Mouse (Mus musculus) stomach, embryonic 15.5 days (tissue): Measurements from ENCODE around the gene Iqgap1. TPM values are rescaled to one million over a fixed set of nuclear protein-coding genes. Genes with fewer than 3 reads are reported as not detected.

Source experiments
- ATAC-seq: fragments of 200-750 bp; cut with Nextera tagmentation; 2 replicates; pipeline ENCODE4 v1.8.0; 2017; ENCODE audit warnings: low read depth, moderate number of reproducible peaks, moderate TSS enrichment; ENCODE audit not compliant: insufficient read depth, low FRiP score
- H3K27ac ChIP-seq: fragments of 300-500 bp; sonication (generic); 2 replicates; pipeline ENCODE4 v1.5.1; 2015; ENCODE audit warnings: mild to moderate bottlenecking, inconsistent platforms
- H3K27me3 ChIP-seq: fragments of 300-500 bp; sonication (generic); replicated peaks from 2 replicates; pipeline ENCODE4 v1.6.1; 2015; ENCODE audit warnings: inconsistent platforms
- H3K36me3 ChIP-seq: fragments of 300-500 bp; sonication (generic); 2 replicates; pipeline ENCODE4 v1.6.1; 2015; ENCODE audit warnings: inconsistent platforms
- H3K4me1 ChIP-seq: fragments of 300-500 bp; sonication (generic); 2 replicates; pipeline ENCODE4 v1.6.1; 2015; ENCODE audit warnings: inconsistent platforms
- H3K4me2 ChIP-seq: fragments of 300-500 bp; sonication (generic); 2 replicates; pipeline ENCODE4 v1.6.1; 2015; ENCODE audit warnings: mild to moderate bottlenecking, inconsistent platforms
- H3K4me3 ChIP-seq: fragments of 300-500 bp; sonication (generic); replicated peaks from 2 replicates; pipeline ENCODE4 v1.5.1; 2015; ENCODE audit warnings: inconsistent platforms
- H3K9ac ChIP-seq: fragments of 300-500 bp; sonication (generic); 2 replicates; pipeline ENCODE4 v1.6.1; 2015; ENCODE audit warnings: inconsistent platforms
- H3K9me3 ChIP-seq: fragments of 300-500 bp; sonication (generic); 2 replicates; pipeline ENCODE4 v1.6.1; 2016; ENCODE audit warnings: inconsistent platforms
- WGBS: fragments of 180-500 bp; shearing (Covaris S2); methylation state at CpG from one replicate; pipeline ENCODE4 v1.1.7; 2015; 5-methylcytosine and 5-hydroxymethylcytosine counted together
- polyA plus RNA-seq: library from polyadenylated mRNA; unstranded; fragments of >200 nt; fragmentation: Nextera tagmentation; extraction: Ambion mirVana; gene quantifications from 2 replicates; pipeline ENCODE4 v1.2.1, GENCODE M21; 2015

Gene Iqgap1
- polyA plus RNA-seq, 1 experiment from 2014 or later = 84.2 TPM

DNA sequence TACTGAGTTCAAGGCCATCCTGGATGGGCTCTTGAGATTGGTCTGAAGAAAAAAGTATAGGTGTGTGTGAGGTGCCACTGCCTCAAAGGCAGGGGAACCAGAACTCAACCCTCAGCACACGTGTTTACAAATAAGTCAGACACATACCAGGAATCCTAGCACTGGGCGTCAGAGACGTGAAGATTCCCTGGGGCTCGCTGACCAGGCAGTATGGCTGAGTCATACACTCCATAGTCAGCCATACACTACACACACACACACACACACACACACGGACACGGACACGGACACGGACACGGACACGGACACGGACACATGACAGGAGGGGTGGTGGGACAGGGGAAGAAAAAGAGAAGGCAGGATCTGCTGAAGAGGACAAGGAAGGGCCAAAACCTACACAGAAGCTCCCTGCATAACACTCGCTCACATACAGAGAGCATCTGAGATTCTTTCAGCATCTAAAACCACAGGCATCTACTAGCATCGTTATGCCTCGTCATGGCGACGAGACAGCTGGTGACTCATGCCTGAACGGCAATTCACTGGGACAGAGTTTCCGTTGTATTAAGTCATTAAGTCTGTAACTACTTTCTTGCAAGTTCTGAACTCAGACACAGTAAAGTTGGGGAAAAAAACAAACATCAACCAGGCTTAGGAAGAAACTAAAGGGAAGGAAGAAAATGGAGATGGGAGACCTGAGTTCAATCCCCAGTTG, 2.5 kb upstream of the Iqgap1 start:
- no peak overlapping the region for H3K27ac ChIP-seq
- H3K27me3 ChIP-seq = no peaks in the 10 kb centered on the region
- H3K4me1 ChIP-seq = peaks cover 9% of the 10 kb centered on the region
- no peak overlapping the region for H3K4me3 ChIP-seq
- no peak overlapping the region for H3K4me2 ChIP-seq
- 68% methylated on average over 18 of the region's 18 CpGs for WGBS
- no peaks in the 10 kb centered on the region for H3K9me3 ChIP-seq
- no peaks in the 10 kb centered on the region for H3K36me3 ChIP-seq
- ATAC-seq = no peak
- no peak overlapping the region for H3K9ac ChIP-seq

DNA sequence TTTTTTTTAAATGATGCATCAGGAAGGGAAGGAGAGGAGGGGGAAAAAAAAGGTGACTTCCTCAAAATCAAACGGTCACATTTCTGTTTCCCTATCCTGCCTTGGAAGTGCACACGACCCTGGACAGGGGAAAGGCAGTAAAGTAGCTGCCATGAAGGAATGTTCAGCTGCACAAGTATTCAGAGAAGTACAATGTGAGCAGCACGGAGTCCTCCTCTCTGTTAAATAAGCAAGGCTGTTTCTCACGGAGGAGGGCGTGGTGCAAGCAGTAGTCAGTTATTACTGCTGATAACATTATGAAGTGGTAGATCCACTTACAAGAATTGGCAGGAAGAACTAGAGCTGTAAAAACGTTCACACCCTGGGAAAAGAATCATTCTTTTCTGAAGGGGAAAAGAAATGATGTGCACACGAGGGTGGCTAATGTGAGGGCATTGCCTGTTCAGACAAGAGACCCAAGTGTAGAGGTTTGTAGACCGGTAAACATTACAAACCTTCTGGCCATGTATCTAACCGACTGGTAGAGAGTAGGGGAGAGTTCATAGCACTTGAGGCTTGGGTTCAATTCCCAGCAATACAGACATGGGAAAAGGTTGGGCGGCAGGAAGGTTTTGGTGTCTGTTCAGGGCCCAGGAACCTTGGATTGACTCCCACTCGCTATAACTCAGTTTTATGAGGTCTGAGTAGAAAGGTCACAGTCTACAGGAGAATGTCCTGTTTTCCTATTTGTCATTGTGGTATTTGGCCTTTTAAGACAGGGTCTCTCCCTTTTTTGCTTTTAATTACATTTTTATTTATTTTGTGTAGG, 1.7 kb downstream of the Iqgap1 start:
- Histone ChIP-seq H3K4me3 (no peak overlapping the region), H3K9me3 (no peaks in the 10 kb centered on the region), H3K27me3 (no peaks in the 10 kb centered on the region), H3K27ac (peak overlapping the region; percentile 71), H3K9ac (no peak overlapping the region), H3K36me3 (no peaks in the 10 kb centered on the region), H3K4me2 (no peak overlapping the region), H3K4me1 (peaks cover 9% of the 10 kb centered on the region)
- ATAC-seq = peak; percentile 76; the same call in 1 of the 2 replicates
- WGBS = 48% methylated on average over 11 of the region's 11 CpGs

DNA sequence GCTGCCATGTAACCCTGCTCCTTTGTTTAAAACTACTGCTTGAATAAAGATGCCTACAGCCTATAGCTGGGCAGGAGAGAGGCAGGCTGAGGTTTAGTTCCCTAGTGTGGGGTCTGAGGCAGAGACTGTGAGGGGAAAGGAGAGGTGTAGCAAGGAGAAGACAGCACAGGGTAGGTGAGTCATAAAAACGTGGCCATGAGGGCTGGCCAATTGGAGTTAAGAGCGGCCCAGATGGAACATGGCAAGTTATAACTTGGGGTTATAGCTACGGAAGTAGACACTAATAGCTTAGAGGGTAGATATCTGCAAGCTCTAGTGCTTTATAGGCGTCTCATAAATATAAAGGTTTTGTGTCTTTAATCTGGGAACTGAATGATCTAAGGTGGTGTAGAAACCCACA, 2.5 kb downstream of the Iqgap1 start:
- Histone ChIP-seq H3K27me3 (no peaks in the 10 kb centered on the region), H3K4me2 (no peak overlapping the region), H3K9ac (no peak overlapping the region), H3K9me3 (no peaks in the 10 kb centered on the region), H3K36me3 (no peaks in the 10 kb centered on the region), H3K27ac (no peak overlapping the region), H3K4me3 (no peak overlapping the region), H3K4me1 (peaks cover 9% of the 10 kb centered on the region)
- no peak for ATAC-seq
- WGBS = 78% methylated on average over 4 of the region's 4 CpGs

DNA sequence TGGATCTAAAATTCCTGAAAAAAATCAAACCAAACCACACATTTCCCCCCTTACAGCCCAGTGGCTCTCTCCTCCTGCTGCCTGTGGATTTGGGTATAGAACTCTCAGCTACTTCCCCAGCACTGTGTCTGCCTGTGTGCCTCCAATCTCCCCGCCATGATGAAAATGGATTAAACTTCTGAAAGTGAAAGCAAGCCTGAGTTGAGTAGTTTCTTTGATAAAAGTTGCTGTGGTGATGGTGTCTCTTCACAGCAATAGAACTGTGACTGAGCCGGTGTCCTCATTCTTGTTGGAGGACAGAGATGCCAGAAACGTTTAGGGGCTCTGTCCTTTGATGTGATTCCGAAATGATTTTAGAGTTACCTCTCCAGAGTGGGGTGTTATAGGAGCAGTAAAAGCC, 4.9 kb downstream of the Iqgap1 start:
- no peak for ATAC-seq
- Histone ChIP-seq H3K4me3 (no peak overlapping the region), H3K27ac (no peak overlapping the region), H3K4me1 (peaks cover 9% of the 10 kb centered on the region), H3K9me3 (no peaks in the 10 kb centered on the region), H3K27me3 (no peaks in the 10 kb centered on the region), H3K4me2 (no peak overlapping the region), H3K36me3 (no peaks in the 10 kb centered on the region), H3K9ac (no peak overlapping the region)
- 74% methylated on average over 4 of the region's 4 CpGs for WGBS

DNA sequence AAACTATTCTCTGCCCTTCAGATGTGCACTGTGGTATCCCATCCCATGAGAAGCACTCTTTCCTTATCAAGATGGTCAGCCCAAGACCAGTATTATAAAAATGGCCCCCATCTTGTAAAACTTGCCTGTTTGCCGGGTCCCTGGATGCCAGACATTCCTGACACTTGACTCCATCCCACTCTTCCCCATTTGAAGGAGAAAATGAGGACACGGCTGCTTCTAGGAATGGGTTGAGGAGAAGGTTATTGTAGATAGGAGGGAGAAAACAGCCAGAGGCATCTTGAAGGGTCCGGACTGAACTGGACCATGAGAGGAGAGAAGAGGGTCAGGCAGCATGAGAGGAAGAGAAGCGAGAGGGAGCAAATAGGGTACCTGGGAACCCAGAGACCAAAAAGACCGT, 9.1 kb downstream of the Iqgap1 start:
- WGBS = 49% methylated on average over 5 of the region's 5 CpGs
- H3K9ac ChIP-seq = no peak overlapping the region
- no peaks in the 10 kb centered on the region for H3K36me3 ChIP-seq
- H3K4me2 ChIP-seq = no peak overlapping the region
- H3K27me3 ChIP-seq = no peaks in the 10 kb centered on the region
- no peaks in the 10 kb centered on the region for H3K9me3 ChIP-seq
- ATAC-seq = no peak
- H3K27ac ChIP-seq = no peak overlapping the region
- H3K4me1 ChIP-seq = no peaks in the 10 kb centered on the region
- H3K4me3 ChIP-seq = no peak overlapping the region

DNA sequence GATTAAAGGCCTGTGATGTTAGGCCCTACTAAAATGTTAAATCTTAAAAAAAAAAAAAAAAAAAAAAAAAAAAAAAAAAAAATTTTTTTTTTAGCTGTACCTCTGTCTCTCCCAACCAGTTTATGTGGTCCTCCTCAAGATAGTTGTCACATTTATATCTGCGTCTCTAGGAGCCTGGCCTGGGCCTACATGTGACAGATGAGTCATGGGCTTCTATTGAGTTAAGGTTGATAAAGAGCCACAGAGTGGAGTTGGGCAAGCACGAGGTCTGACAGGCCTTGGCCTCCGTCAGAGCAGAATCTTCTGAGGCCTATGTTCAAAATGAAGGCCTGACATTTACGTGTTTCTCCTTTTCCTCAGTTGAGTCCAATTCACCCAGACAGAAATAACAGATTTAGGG, 12.4 kb downstream of the Iqgap1 start:
- 83% methylated on average over 4 of the region's 4 CpGs for WGBS
- no peaks in the 10 kb centered on the region for H3K27me3 ChIP-seq
- no peak overlapping the region for H3K27ac ChIP-seq
- no peak overlapping the region for H3K4me3 ChIP-seq
- H3K4me2 ChIP-seq = no peak overlapping the region
- no peaks in the 10 kb centered on the region for H3K4me1 ChIP-seq
- no peak for ATAC-seq
- H3K36me3 ChIP-seq = no peaks in the 10 kb centered on the region
- H3K9me3 ChIP-seq = no peaks in the 10 kb centered on the region
- H3K9ac ChIP-seq = no peak overlapping the region

DNA sequence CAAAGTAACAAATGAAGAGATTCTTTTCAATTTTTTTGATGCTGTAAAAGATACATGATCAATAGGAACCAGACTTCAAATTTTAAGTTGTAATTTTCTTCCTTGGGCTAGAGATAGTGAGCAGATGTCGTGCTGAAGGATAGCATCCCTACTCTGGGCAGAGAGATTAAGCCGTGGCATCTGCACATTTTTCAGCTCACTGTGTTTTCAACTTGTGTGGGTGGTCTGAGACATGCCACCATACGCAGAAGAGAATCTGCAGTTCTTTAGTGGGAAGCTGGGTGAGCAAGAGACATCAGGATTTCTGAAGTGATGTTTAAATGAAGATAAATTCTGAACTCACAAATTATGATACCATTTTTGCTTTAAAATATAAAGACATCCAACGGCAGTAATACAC, 19.4 kb downstream of the Iqgap1 start:
- no peaks in the 10 kb centered on the region for H3K9me3 ChIP-seq
- ATAC-seq = no peak
- H3K9ac ChIP-seq = no peak overlapping the region
- H3K4me3 ChIP-seq = no peak overlapping the region
- H3K27me3 ChIP-seq = no peaks in the 10 kb centered on the region
- no peak overlapping the region for H3K27ac ChIP-seq
- WGBS = 51% methylated on average over 4 of the region's 4 CpGs
- H3K4me2 ChIP-seq = no peak overlapping the region
- H3K4me1 ChIP-seq = peaks cover 12% of the 10 kb centered on the region
- no peaks in the 10 kb centered on the region for H3K36me3 ChIP-seq

DNA sequence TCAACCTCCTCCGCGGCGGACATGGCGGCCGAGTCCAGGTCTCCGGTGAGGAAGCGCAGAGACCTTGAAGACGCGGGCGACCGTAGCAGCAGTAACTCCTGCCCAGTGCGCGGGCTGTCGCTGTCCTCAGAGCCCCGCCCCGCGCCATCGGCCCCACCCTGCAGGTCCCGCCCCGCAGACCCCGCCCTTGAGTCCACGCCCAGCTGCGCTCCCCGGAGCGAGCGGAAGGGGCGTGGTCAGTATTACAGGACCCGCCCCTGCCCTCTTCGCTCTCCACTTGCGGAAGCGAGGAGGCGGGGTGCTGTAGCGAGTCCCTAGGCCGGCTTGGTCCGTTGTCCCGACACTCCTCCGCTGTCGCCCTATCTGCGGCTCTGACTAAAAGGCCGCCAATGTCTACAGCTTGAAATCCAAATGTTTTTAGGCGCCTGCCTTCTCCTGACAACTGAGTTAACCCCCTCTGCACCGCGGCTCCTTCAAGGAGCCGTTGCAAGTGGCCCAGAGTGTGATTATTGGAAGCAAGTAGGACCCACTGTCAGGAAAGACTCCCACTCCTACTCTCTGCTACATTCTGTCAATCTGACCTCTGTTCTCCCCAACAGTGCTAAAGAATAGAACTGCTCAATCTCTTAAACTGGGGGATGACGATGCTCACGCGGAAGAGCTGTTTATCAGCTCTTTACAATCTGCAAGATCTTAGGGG, 22.5 kb downstream of the Iqgap1 start:
- WGBS = under 1% methylated on average over 45 of the region's 47 CpGs
- no peaks in the 10 kb centered on the region for H3K9me3 ChIP-seq
- peak overlapping the region; percentile 94 for H3K27ac ChIP-seq
- no peaks in the 10 kb centered on the region for H3K27me3 ChIP-seq
- peak; percentile 97 for ATAC-seq
- H3K4me1 ChIP-seq = peaks cover 12% of the 10 kb centered on the region
- H3K9ac ChIP-seq = peak overlapping the region; percentile 61
- H3K36me3 ChIP-seq = peaks cover 11% of the 10 kb centered on the region
- H3K4me2 ChIP-seq = peak overlapping the region; percentile 78
- peak overlapping the region; percentile 69 for H3K4me3 ChIP-seq

DNA sequence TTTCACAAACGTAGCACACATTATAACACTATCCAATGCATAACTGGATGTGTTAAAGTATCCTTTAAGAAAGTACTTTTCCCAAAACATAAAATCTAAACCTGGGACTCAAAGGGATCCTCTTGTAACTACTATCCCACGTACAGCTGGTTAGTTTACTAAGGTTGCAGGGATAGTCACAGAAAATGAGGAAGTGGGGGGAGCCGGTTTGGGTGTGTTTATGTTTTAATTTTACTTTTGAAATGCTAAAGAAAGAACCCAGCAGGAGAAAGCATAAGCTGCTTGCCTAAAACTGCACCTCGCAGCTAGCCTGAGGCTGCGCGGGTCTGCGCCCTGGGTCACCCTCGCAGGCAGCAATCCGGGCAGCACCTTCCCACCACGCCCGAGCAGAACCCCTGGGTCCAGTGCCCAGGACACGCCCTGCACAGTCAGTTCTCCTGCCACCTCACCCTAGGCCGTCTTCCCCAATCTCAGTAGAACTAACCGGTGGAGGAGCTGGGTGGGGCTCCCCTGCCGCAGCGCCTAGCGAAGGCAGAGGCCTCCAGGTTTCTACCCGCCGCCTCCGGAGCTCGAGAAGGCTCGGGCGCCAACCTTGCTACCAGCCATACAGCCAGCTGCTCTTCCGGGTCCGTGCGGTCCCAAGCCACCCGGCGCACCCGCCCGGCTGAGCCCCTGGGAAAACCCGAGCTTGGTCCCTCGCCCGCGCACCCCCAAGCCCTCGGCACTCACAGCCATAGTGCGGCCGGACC, 23.2 kb downstream of the Iqgap1 start:
- Histone ChIP-seq H3K36me3 (peaks cover 13% of the 10 kb centered on the region), H3K27me3 (no peaks in the 10 kb centered on the region), H3K4me1 (peaks cover 12% of the 10 kb centered on the region), H3K4me2 (peak overlapping the region; percentile 59), H3K4me3 (peak overlapping the region; percentile 69), H3K9me3 (no peaks in the 10 kb centered on the region), H3K9ac (peak overlapping the region; percentile 61), H3K27ac (peak overlapping the region; percentile 94)
- peak; percentile 74 for ATAC-seq
- WGBS = 1% methylated on average over 37 of the region's 37 CpGs

DNA sequence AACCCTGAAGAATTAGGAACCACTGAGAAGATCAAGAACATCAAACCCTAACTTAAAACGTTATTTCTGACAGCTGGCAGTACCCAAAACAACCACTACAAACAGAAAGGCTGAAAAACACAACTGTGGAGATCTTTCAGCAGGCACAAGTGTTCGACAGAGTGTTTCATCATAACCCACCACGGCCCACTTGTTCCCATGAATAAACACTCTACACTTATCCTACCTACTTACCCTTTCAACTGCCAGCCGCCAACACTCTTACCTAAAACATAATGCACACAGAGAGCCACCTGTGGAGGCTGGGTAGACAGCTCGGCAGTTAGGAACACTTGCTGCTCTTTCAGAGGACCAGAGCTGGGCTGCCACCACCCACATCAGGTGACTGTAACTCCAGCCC, 26.5 kb downstream of the Iqgap1 start:
- Histone ChIP-seq H3K4me3 (no peak overlapping the region), H3K27me3 (no peaks in the 10 kb centered on the region), H3K27ac (no peak overlapping the region), H3K9me3 (no peaks in the 10 kb centered on the region), H3K36me3 (peaks cover 21% of the 10 kb centered on the region), H3K4me1 (peaks cover 15% of the 10 kb centered on the region), H3K9ac (no peak overlapping the region), H3K4me2 (no peak overlapping the region)
- no peak for ATAC-seq
- 82% methylated on average over 5 of the region's 5 CpGs for WGBS

DNA sequence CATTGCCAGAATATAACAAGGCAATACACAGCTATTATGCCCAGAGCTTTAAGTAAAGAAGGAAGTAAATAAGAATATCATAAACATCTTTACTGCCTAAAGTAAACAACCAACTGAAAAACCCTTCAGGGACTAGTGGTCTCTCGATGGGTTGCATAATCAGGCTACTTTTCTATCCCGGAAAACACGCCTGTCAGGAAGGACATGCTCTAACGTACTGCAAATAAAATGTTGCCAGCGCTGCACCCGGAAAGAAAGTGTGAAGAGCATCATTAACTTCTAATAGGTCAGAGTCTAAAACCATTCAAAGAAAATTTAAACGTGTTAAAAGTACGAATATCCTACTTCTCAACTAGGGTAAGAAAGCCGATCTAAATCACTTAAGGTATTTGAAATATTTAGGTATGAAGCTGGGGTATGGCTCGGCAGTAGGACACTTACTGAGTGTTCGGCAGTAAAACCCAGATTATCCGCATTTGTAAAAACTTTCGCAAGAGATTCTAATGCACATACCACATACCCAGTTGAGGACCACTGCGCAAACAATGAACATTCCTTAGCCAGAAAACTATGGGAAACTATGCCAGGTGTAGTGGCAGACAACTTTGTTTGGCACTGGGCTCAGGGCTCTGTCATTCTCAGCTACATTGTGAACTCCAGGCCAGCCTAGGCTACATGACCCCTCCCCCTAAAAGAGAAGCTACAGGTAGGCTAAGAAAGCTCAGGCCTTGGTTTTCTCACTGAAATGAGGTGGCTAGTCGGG, 28.8 kb downstream of the Iqgap1 start:
- Histone ChIP-seq H3K9ac (no peak overlapping the region), H3K36me3 (peaks cover 26% of the 10 kb centered on the region), H3K9me3 (no peaks in the 10 kb centered on the region), H3K4me3 (no peak overlapping the region), H3K27ac (no peak overlapping the region), H3K27me3 (no peaks in the 10 kb centered on the region), H3K4me2 (no peak overlapping the region), H3K4me1 (peaks cover 8% of the 10 kb centered on the region)
- ATAC-seq = no peak
- 64% methylated on average over 15 of the region's 15 CpGs for WGBS
